Mouse (Mus musculus): ENCODE measurements around the gene Slc39a11.

DNA sequence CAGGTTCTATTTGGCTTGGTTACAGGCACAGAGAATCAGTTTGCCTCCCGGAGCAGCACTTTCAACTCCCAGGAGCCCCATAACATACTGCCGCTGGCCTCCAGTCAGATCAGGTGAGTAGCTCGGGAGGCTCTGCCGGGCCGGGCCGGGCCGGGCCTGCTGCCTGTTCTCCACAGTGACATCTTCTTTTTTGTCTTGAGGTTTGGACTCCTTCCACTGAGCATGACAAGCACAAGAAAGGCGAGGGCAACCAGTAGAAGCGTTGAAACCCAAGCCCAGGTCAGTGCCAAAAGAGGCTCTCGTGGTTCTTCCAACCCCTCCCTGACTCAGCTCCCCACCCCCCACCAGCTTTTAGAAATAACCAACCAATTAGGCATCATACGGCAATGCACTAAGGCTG, 11.1 kb upstream of the Slc39a11 start:
- TF ChIP-seq CTCF (IDR thresholded peaks at IDR 0.05; ENCODE audit: low read depth, low read length) (no peak), GATA1 (IDR thresholded peaks at IDR 0.05; ENCODE audit: borderline replicate concordance, low read length) (no peak), GATA2 (IDR thresholded peaks at IDR 0.05; ENCODE audit: borderline replicate concordance, low read depth, low read length) (no peak)
